Mouse (Mus musculus) adipocyte (in vitro differentiated cells): ENCODE measurements around the gene Inka1.

Experiments used
- DNase-seq: peaks from one replicate; pipeline ENCODE4 v3.0.0-alpha.2; 2016; ENCODE audit warnings: low spot score

Inka1 gene

GRCm38 (mm10) chr9:107983421-107983890, 2.2 kb downstream of the Inka1 start:
- DNase-seq = peak; percentile 68

GRCm38 (mm10) chr9:107982681-107983346, 2.9 kb downstream of the Inka1 start, which contains the start of gene Gm20661:
Gene Gm20661, plus strand, starts transcription at chr9:107983058.
- peak; percentile 72 for DNase-seq

GRCm38 (mm10) chr9:107981684-107982605, 3.7 kb downstream of the Inka1 start:
- peak; percentile 34 for DNase-seq

DNA sequence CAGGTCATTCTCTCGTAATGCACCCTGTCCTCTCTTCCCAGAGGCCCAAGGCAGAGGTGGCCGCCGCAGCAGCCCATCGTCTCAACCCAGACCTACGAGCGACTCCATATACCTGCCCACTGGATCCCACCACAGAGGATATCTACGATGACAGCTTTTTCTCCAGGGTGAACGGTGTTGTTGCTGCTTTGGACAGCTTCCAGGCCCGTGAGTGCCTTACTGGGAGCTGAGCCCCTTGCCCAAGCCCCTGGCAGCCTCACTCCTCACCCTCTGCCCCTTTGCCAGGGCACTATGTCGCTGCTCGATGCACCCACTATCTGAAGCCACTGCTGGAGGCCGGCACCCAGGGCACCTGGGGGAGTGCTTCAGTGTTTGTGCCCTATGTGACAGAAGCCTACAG, 6.9 kb downstream of the Inka1 start:
- DNase-seq = no peak

DNA sequence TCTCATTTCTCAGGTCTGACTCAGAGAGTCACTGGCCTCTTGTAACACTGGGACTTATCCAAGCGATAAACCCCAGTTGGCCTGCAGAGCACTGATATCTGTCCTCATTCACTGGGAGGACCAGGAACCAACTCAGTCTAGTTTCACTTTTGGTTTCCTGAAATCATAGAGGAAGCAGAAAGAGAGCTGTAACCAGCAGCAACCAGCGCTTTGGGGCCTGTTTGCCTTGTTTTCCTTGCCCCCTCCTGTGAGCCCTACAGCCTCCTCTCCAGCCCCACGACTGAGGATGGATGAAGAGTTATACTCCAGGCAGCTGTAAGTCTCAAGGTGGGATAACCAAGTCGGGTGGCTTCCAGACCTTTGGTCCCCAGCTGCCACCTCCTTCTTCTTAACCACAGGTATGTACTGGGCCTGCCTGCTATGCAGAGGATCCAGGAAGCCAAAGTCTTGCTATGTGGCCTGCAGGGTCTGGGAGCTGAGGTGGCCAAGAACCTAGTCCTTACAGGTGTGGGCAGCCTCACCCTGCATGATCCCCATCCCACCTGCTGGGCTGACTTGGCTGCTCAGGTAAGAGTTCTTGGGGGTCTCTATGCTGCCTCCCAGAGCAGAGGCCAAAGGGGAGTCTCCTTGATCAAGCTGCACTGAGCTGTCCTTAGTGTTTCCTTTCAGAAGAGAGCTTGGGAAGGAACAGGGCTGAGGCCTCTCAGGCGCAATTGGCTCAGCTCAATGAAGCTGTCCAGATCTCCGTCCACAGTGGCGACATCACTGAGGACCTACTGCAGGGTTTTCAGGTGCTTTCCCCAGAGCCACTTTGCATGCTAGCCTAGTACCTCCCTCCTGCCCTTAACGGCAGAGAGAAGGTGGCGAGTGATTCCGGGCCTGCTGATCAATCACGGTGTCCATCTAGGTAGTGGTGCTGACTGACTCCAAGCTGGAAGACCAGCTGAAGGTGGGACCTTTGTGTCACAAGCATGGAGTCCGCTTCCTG, 10.0 kb downstream of the Inka1 start, which contains the start of gene Uba7:
Gene Uba7 (plus strand): TSS at position 107 of the 988 bp plus-strand sequence.
- peak; percentile 76 for DNase-seq

DNA sequence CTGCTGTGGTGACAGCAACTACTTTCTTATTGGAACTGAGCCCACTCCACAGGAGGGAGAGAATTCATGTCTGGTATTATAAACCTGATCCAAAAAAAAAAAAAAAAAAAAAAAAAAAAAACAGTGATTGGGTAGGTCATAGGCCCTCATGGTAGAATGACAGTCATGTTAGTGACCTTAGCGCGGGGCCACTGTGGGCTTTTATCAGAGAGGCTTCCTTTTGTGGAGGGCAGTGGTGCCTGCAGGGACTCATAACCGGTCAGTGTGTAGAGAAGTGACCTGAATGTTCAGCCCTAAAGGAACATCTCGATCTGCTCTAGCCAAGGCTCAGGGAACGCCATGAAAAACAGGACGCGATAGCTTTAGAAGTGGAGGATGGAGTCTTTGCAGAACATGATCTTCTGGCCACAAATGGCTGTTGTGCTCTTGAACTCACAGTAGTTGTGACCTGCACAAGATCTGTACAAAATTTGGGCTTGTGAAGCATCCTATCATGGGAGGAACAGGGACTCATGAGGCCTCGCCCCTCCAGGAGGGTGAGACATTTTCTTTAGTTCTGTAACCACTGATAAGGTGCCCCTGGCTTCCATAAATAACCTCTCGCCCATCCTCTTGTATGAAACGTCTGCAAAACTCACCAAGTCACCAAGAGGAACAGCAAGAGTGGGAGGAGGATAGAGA, 11.0 kb downstream of the Inka1 start:
- DNase-seq = no peak

- DNase-seq = peak; percentile 18
These were observed 13.8 kb downstream of the Inka1 start for GRCm38 (mm10) chr9:107971690-107972541.

GRCm38 (mm10) chr9:107970311-107970710, 15.4 kb downstream of the Inka1 start:
- DNase-seq = no peak

- no peak for DNase-seq
These were observed 17.1 kb downstream of the Inka1 start for GRCm38 (mm10) chr9:107968531-107968930.

DNA sequence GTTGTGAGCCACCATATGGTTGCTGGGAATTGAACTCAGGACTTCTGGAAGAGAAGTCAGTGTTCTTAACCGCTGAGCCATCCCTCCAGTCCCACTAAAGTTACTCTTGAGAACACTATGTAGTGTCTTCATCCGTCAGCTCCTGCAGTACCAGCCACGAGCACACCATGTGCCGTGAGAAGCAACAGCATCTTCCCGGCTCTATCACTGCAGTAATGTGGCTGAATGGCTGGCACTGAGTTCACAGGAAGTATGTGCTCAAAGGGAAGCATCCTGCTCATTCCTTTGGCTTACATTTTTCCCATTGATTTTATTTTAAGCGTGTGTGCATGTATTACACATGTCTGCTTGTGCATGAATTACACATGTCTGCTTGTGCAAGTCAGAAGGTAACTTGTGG, 18.2 kb downstream of the Inka1 start:
- no peak for DNase-seq

DNA sequence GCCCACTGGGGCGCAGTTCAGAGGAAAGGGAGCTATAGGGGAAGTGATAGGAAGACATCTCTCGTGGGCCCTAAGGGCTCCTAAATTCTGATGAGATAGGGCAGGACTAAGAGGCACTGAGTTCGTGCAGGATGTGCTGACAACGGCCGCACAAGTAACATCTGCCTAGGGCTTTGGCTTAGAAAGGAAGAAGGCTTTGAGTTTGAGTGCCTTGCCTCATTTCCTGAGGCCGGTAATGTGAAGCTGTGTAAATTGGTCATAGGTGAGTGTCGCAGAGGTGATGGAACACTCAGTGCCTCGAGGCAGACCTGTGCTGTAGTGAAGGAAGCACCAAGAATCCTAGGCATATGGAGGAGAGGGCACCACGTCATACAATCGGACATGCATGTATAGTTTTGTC, 19.0 kb downstream of the Inka1 start:
- DNase-seq = no peak

- no peak for DNase-seq
These were observed 21.0 kb downstream of the Inka1 start for GRCm38 (mm10) chr9:107964681-107965080.

- peak; percentile 94 for DNase-seq
These were observed 22.0 kb downstream of the Inka1 start for GRCm38 (mm10) chr9:107963700-107964099.

DNA sequence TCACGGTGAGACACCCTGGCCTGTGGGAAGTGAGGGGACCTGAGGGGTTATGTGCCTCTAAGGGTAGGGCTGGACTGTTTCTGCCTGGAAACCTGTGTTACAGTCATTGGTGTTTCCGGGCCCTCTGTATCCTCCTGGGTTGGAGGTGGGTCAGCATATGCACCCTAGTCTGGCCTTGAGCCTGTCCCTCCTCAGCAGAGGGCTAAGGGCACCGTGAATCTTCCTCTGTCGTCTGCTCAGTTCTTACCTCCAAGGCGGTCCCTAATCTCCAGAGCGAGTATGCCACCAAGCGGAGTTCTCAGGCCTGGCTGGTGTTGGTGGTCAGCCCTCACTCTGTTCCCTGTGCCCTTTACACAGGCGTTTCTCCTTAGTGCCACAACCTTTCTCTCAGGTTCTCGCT, 22.8 kb downstream of the Inka1 start:
- no peak for DNase-seq

GRCm38 (mm10) chr9:107961881-107962280, 23.8 kb downstream of the Inka1 start:
- DNase-seq = peak; percentile 59

DNA sequence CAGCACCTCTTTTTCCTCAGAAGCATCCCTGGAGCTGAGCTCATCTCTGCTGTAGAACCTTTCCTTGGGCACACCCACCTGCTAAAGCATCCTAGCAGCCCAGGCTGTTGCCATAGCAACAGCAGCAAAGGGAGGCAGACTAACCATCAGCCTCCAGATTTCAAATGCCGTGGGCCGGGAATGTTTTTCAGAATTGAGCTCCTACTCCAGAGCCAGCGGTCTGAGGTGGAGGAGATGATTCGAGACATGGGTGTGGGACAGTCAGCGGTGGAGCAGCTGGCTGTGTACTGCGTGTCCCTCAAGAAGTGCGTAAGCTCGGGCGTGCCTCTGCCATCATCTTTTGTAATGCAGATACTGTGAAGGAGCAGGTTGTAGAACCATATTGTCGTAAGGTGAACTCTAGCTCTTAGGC, 24.3 kb downstream of the Inka1 start:
- no peak for DNase-seq

DNA sequence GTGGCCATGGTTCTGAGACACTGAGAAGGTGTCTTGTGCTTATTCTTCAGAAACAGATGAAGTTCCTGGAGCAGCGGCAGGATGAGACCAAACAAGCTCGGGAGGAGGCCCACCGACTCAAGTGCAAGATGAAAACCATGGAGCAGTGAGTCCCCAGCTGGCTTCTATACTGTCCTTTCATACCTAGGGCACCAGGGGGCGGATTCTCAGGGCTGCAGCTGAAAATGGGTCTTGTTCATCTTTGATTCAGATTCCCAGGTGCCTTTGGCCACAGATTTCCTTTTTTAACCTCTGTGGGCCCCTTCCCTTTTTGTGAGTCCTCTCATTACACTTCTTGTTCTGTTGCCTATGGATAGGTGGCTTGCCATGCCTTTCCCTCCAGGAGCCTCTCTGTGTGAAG, 24.8 kb downstream of the Inka1 start:
- no peak for DNase-seq

DNA sequence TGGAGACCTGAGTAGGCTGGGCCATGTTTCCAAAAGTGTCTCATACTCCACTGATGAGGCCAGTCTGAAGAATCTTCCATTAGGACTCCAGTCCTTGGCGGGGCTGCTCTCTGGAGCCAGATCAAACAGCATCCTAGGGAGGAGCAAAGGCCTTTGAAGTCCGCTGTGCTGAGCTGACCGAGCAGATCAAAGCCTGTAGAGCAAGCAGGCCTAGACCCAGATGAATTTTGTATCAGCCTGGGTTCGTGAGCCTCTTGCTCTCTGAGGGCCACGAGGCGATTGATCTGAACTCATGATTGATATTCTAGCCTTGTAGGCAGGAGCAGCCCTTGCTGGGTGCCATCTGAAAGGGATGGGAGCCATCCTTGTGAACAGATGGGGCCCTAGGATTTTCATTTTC, 25.8 kb downstream of the Inka1 start:
- DNase-seq = no peak

DNA sequence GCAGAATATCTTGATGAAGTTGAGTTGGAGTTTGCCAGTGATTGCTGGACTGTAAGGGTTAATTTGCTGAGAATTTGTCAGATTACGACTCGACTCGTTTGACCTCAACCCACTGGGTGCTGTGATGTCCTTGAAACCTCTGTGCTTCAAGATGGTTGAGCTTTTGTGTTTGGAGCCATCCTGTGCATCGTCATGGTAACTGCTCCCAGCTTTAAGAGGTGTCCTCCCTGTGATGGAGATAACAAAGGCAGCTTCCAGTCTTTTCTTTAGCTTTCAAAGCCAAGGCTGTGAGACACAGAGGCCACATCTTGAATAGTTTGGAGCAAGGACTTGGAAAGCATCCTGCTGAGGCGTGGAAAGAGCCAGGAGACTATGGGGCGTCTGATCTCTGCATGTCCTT, 28.5 kb downstream of the Inka1 start:
- DNase-seq = no peak

DNA sequence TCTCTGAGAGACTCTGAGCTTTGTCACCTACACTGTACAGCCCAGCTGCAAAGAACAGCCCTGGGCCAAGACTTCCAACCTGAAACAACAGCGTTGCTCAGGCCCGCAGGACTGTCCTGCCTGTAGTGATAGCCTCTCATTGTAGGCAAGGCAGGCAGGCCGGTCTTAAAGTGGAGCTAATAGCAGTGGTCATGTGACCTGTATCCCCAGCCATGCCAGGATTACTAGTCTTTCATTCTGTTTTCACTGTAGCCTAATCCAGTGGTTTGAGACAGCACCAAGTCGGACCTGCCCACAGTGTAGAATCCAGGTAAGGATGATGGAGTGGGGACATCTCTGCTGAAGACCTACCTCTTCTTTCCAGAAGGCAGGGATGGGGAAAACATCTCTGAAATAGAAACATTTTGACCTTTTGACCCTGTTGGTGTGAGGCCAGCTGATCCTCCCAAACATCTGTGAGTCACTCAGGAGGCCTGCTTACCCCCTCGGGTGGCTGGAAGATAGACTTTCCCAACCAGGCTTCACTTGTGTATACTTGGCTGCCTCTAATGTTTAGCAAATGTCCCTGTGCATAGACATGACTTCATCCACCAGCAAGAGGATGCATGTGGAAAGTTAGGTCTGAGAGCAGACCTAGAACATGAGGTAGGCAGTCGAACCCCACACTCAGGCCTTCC, 29.9 kb downstream of the Inka1 start:
- DNase-seq = peak; percentile 80
